Mouse (Mus musculus): ENCODE results near the gene Kif1c.
"Not testable (repeated sequence)": the region's sequence is repeated elsewhere in the genome, so short reads cannot be mapped to it uniquely, and the experiment has no call there.

Gene Kif1c

GRCm38 (mm10) chr11:70747876-70748545, 47.7 kb downstream of the Kif1c start:
- DNase-seq, result no peak

GRCm38 (mm10) chr11:70752337-70753017, 52.1 kb downstream of the Kif1c start:
- no peak for DNase-seq

- DNase-seq, result no peak
These were observed 52.8 kb downstream of the Kif1c start for GRCm38 (mm10) chr11:70753146-70753545.

GRCm38 (mm10) chr11:70754476-70754875, 54.1 kb downstream of the Kif1c start:
- no peak for DNase-seq

DNA sequence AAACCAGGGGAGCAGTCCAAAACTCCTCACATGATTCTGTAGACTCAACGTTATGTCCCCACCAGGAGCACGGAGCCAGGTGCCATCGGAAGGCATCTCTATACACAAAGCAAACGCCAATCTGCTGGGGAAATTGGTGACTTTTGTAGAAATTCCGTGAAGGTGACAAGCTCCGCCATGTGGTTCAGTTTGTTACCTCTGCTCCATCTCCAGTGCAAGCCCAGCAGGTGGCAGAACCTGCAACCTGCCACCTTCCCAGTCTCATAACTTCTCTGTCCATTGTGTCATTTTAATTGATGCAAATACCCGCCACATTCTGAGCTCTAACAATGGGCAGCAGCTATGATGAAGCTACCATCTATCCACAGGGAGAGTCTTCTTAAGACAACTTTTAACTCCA, 54.6 kb downstream of the Kif1c start:
- no peak for DNase-seq

GRCm38 (mm10) chr11:70755645-70756044, 55.3 kb downstream of the Kif1c start:
- DNase-seq, result peak; percentile 83

DNA sequence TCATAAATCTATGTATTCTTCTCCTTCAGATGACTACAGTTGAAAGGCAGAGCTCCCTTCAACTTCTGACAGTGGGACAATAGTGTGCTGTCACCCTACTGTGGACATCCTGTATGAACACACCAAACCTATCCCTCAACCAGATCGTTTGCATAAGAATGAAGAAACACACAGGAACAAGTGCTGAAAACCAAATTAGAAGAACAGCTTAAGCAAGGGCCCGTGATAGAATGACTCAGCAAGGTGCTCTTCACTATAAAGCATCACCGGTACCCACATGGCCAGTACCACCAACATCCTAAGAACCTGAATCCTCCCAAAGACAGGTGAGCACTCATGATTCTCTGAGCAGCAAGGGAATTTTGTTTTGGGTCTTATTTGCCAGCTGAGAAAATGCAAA, 60.1 kb downstream of the Kif1c start:
- not testable (repeated sequence) for DNase-seq

GRCm38 (mm10) chr11:70762641-70763040, 62.3 kb downstream of the Kif1c start:
- DNase-seq, result no peak

- peak; percentile 21 for DNase-seq
These were observed 63.2 kb downstream of the Kif1c start for GRCm38 (mm10) chr11:70763582-70763935.

- peak; percentile 90 for DNase-seq
These were observed 63.8 kb downstream of the Kif1c start, which contains the start of gene Zfp3 for GRCm38 (mm10) chr11:70763936-70764808. TSS of gene Zfp3 (plus strand) at chr11:70764209.

- DNase-seq, result peak; percentile 65
These were observed 65.6 kb downstream of the Kif1c start for GRCm38 (mm10) chr11:70765776-70766445.

GRCm38 (mm10) chr11:70770804-70771203, 70.5 kb downstream of the Kif1c start:
- DNase-seq, result no peak

- peak; percentile 81 for DNase-seq
These were observed 76.7 kb downstream of the Kif1c start for GRCm38 (mm10) chr11:70776830-70777571.

GRCm38 (mm10) chr11:70777634-70778033, 77.3 kb downstream of the Kif1c start:
- DNase-seq, result no peak

- DNase-seq, result peak; percentile 29
These were observed 77.7 kb downstream of the Kif1c start for GRCm38 (mm10) chr11:70778058-70778457.
